Mouse (Mus musculus) brain, embryonic 18.5 days (tissue): ENCODE measurements around the gene Alcam.

Source experiments
- DNase-seq: peaks from one replicate; pipeline ENCODE4 v3.0.0-alpha.2; 2012; ENCODE audit warnings: low read depth, low spot score

Gene Alcam

DNA sequence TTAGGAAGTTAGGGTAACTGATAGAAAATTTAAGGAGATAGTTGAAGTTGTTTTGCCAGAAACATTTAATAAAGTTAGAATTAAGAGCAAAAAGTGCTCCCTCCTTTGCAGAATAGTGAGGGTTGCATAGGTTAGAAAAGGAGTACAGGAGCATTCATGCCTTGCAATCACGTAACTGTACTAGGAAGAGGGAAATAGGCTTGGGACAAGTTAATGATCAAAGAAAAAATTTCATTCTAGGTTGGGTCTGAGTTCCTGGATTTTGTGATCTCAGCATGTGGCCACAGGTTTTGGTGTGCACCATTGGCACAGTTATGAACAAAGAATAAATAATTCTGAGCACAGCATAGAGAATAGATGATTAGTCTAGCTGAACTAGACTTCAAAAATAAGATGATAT, 192.1 kb downstream of the Alcam start:
- no peak for DNase-seq

DNA sequence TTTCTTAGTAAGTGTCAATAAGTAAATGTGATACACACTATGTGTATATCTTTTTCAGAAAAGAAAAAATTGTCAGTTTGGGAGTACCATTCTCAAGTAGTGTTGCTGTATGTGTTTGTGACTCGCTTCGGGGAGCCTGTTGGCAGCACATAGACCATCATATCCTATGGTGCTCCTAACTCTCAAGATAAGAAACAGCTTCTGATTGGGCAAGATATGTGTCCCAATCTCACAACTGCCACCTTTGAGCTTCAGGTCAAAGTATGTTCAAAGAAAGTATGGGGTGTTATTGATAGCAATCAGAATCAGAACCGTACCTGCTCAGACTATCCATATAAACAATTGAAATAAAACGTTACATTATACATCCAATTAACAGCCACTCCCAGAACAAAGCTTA, 202.9 kb downstream of the Alcam start:
- DNase-seq, result no peak

DNA sequence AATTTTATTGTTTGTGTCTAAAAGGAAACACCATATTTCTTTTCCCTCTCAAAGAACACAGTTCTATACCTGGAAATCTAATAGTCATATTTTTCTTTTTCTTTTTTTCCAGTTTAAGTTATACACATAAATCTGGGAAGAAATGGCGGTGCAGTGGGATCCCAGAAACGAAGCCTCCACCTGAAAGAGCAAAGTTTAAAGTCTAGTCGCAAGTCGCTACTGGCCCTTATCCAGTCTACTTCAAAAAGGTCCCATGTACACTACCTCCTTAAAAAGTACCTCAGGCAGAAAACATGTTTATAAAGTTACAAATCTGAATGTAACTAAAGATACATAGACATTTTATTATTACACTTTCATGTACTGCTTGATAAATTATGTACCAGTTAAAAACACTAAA, 203.7 kb downstream of the Alcam start:
- no peak for DNase-seq

DNA sequence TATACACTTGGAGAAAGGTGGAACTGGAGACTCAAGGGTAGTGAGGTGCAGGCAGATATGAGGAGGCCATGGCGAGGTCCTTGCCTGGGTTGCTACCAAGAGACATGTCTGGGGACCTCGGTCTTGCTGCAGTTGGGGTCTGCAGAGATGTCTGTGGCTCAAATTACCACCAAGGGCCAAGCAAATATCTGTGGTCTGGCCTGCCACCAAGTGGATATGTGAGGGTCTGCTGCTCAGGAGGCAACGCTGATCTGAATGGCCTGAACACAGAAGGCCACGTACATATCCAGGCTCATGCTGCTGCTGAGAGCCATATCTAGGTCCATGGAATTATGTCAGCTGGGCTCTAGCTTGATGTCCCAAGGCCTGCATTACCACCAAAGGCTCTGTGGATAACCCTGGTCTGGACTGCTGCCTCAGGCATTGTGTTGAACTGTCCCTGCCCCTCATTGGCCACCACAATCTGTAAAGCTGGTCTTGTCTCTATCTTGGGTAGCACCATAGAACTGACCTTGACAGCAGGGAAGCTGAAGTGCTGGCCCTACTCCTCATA, 210.4 kb downstream of the Alcam start:
- DNase-seq, result no peak

DNA sequence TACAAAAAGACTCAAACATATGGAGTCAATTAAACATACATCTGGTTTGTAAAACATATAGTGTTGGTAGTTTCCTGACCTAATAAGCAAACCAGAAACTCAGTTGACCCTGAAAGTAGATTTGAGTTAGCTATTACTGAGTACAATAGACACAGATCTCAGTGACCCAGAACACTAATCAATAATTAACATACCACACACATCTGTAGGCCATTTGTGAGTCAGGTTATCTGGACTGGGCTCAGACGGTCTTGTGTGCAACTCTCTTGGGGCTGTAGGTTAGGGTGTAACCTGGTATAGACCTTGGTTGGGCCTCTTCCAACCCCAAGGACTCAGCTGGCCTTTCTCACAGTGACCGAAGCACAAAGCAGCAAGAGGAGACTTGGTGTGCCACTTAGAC, 211.7 kb downstream of the Alcam start:
- DNase-seq, result no peak

DNA sequence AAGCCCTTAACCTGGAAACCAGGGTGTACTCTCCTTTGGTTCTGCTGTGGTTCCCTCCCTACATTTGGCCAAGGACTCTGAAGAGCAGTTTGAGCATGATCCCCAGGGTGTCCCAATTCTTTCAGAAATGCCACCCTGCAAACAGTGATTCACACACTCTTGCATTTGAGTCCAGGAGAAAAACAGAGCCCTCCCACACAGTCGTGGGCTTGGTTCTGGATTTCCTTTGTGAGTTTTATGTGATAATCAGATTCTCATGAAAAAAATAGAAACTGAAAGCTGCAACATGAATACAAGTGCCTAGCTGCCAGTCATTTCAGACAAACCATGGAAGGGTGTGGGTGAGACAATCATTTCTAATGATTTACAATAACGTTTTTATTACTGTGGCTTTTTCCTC, 223.9 kb downstream of the Alcam start:
- DNase-seq, result no peak

DNA sequence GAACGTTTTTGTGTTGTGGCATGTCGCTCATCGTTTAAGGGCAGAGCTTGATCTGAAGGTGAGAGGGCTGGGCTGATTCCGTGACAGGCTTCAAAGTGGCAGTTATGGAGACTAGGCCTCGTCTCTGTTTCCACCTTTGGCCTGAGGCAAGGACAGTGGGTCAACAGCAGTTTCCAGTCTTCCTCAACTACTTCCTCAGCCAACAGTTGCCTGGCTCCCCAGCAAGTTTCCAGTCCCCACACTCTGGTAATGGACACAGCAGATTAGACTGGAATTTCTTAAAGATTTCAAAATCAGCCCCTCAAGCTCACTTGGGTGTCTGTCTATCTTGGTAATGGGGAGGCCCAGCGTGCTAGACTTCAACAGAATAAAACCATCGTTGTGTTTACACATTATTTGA, 224.4 kb downstream of the Alcam start:
- DNase-seq, result no peak

DNA sequence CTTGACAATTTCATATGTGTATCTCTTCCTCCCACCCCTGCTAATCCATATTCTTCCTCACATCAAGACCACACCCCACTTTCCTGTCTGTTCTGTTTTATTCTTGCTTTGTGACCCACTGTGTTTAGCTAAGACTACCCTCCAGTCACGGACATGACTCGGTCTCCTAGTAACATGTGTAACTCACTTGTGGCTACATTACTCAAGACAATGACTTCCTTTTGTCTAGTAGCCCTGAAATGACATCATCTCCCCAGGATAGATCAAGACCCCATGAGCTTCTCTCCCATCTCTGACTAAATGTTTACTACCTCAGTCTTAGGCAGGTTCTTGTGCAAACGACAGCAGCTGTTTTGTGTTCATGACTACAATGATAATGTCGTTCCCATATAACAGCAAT, 231.0 kb downstream of the Alcam start:
- DNase-seq, result no peak

DNA sequence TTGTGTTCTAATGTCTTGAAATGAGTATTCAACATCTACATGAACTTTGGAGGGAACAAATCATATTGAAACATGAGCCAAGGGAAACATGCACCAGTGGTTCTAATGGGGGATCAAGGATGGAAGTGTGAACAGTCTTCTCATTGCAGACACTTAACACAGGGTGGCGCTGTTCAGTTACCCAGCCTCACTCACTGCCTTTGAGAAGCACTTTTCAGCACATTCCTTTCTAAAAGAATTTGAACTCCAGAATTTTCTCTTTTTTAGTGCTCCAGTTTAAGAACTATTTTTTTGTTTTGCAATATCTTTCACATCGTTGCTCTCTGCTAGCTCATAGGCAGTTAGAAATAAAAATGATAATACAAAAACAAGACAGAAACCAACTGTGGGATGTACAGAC, 234.8 kb downstream of the Alcam start:
- no peak for DNase-seq

DNA sequence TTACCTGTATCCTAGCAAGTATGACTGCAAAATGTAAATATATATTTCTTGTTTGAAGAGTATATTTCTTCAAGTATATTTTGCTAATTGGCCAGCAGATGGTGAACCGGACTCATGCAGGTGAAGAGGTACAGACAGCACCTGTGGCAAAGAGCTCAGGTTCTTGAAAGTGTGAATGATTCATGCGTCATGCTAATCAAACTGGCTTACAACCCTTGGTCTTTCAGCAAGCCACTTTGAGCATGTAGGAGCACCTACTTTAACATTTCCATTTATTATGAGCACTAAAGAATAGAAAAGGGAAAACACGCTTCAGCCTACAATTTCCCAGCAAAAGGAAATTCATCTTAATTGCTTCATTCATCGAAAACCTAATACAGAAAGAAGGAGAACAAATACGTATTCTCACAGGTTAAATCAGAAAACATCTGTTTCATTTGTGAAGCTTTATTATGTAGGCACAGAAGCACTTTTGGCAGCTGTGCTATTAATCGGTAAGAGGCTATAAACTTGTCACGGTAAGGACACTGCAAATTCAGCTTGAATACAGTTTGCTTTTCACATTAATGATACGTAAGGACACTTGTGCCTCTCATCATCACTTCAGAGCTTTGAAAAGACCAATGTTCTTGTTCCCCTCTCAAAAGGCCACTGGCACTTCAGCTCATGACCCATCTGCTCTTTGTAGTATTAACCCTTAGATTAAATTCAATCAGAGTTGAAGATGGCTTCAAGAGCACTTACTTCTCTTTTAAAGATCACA, 242.8 kb downstream of the Alcam start:
- DNase-seq, result no peak

DNA sequence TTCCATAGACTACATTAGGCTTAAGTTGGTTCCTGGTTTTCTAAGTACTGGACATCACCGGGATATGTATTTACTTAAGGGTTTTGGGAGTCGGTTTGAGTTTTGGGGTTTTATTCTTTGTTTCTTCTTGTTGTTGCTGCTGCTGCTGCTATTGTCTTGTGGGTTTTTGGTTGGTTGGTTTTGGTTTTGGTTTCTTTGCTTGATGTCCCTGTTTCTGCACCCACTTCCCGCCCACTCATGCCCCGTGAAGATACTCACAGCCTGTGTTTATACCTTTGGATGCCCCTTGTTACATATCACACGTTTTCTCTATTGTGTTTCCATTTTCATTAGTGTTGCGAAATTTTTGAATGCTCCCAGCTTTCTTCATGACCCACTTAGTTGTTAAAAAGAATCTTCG, 253.8 kb downstream of the Alcam start:
- no peak for DNase-seq
